Mouse (Mus musculus): Measurements from ENCODE around the gene Hoxd1.

Gene Hoxd1

GRCm38 (mm10) chr2:74732513-74733316, 30.1 kb upstream of the Hoxd1 start:
- DNase-seq (ENCODE audit: extremely low read depth, low read depth, low spot score), result no peak

GRCm38 (mm10) chr2:74733317-74733661, 29.5 kb upstream of the Hoxd1 start:
- no peak for DNase-seq (ENCODE audit: extremely low read depth, low read depth, low spot score)

- no peak for DNase-seq (ENCODE audit: extremely low read depth, low read depth, low spot score)
These were observed 29.0 kb upstream of the Hoxd1 start for GRCm38 (mm10) chr2:74733765-74734164.

- DNase-seq (ENCODE audit: extremely low read depth, low read depth, low spot score), result no peak
These were observed 28.3 kb upstream of the Hoxd1 start for GRCm38 (mm10) chr2:74734451-74734850.

GRCm38 (mm10) chr2:74734996-74735811, 27.6 kb upstream of the Hoxd1 start:
- DNase-seq (ENCODE audit: extremely low read depth, low read depth, low spot score), result no peak

GRCm38 (mm10) chr2:74735851-74736687, 26.7 kb upstream of the Hoxd1 start:
- DNase-seq (ENCODE audit: extremely low read depth, low read depth, low spot score), result no peak

- no peak for DNase-seq (ENCODE audit: extremely low read depth, low read depth, low spot score)
These were observed 25.8 kb upstream of the Hoxd1 start for GRCm38 (mm10) chr2:74736688-74737577.

GRCm38 (mm10) chr2:74737578-74738070, 25.2 kb upstream of the Hoxd1 start:
- no peak for DNase-seq (ENCODE audit: extremely low read depth, low read depth, low spot score)

- peak; percentile 89 for DNase-seq (ENCODE audit: extremely low read depth, low read depth, low spot score)
These were observed 23.9 kb upstream of the Hoxd1 start for GRCm38 (mm10) chr2:74738623-74739475.

- no peak for DNase-seq (ENCODE audit: extremely low read depth, low read depth, low spot score)
These were observed 23.3 kb upstream of the Hoxd1 start for GRCm38 (mm10) chr2:74739476-74739800.

- no peak for DNase-seq (ENCODE audit: extremely low read depth, low read depth, low spot score)
These were observed 22.9 kb upstream of the Hoxd1 start for GRCm38 (mm10) chr2:74739869-74740268.

- no peak for DNase-seq (ENCODE audit: extremely low read depth, low read depth, low spot score)
These were observed 22.3 kb upstream of the Hoxd1 start for GRCm38 (mm10) chr2:74740311-74741091.

- no peak for DNase-seq (ENCODE audit: extremely low read depth, low read depth, low spot score)
These were observed 21.4 kb upstream of the Hoxd1 start for GRCm38 (mm10) chr2:74741252-74741978.

- DNase-seq (ENCODE audit: extremely low read depth, low read depth, low spot score), result no peak
These were observed 20.9 kb upstream of the Hoxd1 start for GRCm38 (mm10) chr2:74741979-74742277.

GRCm38 (mm10) chr2:74745540-74746297, 17.1 kb upstream of the Hoxd1 start:
- DNase-seq (ENCODE audit: extremely low read depth, low read depth, low spot score), result no peak

- DNase-seq (ENCODE audit: extremely low read depth, low read depth, low spot score), result no peak
These were observed 16.4 kb upstream of the Hoxd1 start for GRCm38 (mm10) chr2:74746298-74746921.

GRCm38 (mm10) chr2:74747006-74747405, 15.8 kb upstream of the Hoxd1 start:
- no peak for DNase-seq (ENCODE audit: extremely low read depth, low read depth, low spot score)
